Mouse (Mus musculus) forebrain, embryonic 15.5 days (tissue): ENCODE data around the gene Gm10320. TPM values are rescaled to one million over a fixed set of nuclear protein-coding genes. Genes with fewer than 3 reads are reported as not detected.

Experiments
- ATAC-seq: fragments of 200-750 bp; cut with Nextera tagmentation; replicated peaks from 2 replicates; pipeline ENCODE4 v1.8.0; 2017; ENCODE audit warnings: mild to moderate bottlenecking, moderate TSS enrichment, moderate library complexity
- H3K27ac ChIP-seq: fragments of 300-500 bp; sonication (generic); replicated peaks from 2 replicates; pipeline ENCODE4 v1.5.1; 2015; ENCODE audit warnings: mild to moderate bottlenecking, inconsistent platforms
- H3K27me3 ChIP-seq: fragments of 300-500 bp; sonication (generic); 2 replicates; pipeline ENCODE4 v1.6.1; 2015; ENCODE audit warnings: inconsistent platforms
- H3K36me3 ChIP-seq: fragments of 300-500 bp; sonication (generic); 2 replicates; pipeline ENCODE4 v1.6.1; 2015; ENCODE audit warnings: mild to moderate bottlenecking, inconsistent platforms
- H3K4me1 ChIP-seq: fragments of 300-500 bp; sonication (generic); 2 replicates; pipeline ENCODE4 v1.6.1; 2015; ENCODE audit warnings: inconsistent platforms
- H3K4me2 ChIP-seq: fragments of 300-500 bp; sonication (generic); replicated peaks from 2 replicates; pipeline ENCODE4 v1.6.1; 2015; ENCODE audit warnings: mild to moderate bottlenecking, inconsistent platforms
- H3K4me3 ChIP-seq: fragments of 300-500 bp; sonication (generic); 2 replicates; pipeline ENCODE4 v1.5.1; 2015; ENCODE audit warnings: mild to moderate bottlenecking, inconsistent platforms
- H3K9ac ChIP-seq: fragments of 300-500 bp; sonication (generic); replicated peaks from 2 replicates; pipeline ENCODE4 v1.6.1; 2015; ENCODE audit warnings: mild to moderate bottlenecking, inconsistent platforms
- H3K9me3 ChIP-seq: fragments of 300-500 bp; sonication (generic); 2 replicates; pipeline ENCODE4 v1.6.1; 2016; ENCODE audit warnings: inconsistent platforms
- WGBS: fragments of 180-500 bp; shearing (Covaris S2); methylation state at CpG from one replicate; pipeline ENCODE4 v1.1.7; 2015; ENCODE audit warnings: mixed read lengths; 5-methylcytosine and 5-hydroxymethylcytosine counted together
- polyA plus RNA-seq: library from polyadenylated mRNA; unstranded; fragments of >200 nt; fragmentation: Nextera tagmentation; extraction: Ambion mirVana; gene quantifications from 2 replicates; pipeline ENCODE4 v1.2.1, GENCODE M21; 2015

Gene Gm10320
- polyA plus RNA-seq, 1 experiment from 2014 or later = 0.59 TPM

DNA sequence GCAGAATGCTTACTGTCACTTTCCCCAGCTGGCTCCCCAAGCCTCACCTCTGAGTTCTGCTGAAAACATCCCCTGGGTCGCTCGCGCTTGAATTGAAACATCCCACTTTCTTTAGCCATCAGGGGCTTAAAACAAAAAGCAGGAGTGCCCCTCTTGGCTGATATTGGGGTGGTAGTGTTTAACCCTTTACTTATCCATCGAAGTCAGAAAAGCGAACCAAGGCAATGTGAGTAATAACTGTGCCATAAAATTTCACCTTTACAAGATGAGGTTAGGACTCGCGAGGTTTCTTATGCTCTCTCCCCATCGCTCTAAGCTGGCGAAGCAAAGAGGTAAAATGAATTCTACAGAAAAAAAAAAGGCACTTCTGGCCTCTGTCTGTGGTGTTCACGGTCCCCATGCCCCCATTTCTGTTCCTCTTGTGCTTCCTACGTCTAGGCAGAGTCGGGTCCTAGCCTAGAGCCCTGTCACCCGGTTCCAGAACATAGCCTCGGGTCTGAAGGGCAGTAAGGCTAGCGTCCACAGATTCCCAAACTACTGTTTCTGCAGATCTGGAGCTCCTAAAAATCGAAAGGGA is 10.5 kb upstream of the Gm10320 start:
- WGBS = 1% methylated on average over 16 of the region's 16 CpGs
- Histone ChIP-seq H3K27ac (no peak overlapping the region), H3K9me3 (no peaks in the 10 kb centered on the region), H3K9ac (no peak overlapping the region), H3K27me3 (peaks cover 84% of the 10 kb centered on the region), H3K36me3 (no peaks in the 10 kb centered on the region), H3K4me2 (no peak overlapping the region), H3K4me1 (peaks cover 23% of the 10 kb centered on the region), H3K4me3 (no peak overlapping the region)
- ATAC-seq = no peak

DNA sequence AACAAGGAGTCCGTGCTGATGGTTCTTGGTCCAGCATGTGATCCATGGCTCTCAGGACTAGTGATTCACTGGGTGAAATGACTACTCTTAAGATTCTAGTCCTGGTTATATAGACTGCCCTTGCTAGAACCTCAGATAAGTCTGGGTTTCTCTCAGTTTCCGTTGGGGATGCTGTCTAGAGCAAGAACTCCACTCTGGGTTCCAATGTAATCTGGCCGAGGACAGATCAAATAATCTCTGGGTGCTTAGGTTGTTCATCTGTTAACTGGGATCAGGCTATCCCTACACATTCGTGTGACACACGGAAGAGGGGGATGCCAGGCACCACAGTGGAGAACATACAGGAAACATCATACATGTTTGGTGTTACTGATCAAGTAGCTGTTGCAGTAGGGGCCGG is 9.5 kb upstream of the Gm10320 start:
- no peak overlapping the region for H3K4me2 ChIP-seq
- H3K36me3 ChIP-seq = no peaks in the 10 kb centered on the region
- H3K4me1 ChIP-seq = peaks cover 32% of the 10 kb centered on the region
- no peak overlapping the region for H3K4me3 ChIP-seq
- 7% methylated on average over 6 of the region's 6 CpGs for WGBS
- no peak for ATAC-seq
- no peak overlapping the region for H3K9ac ChIP-seq
- H3K27me3 ChIP-seq = peaks cover 75% of the 10 kb centered on the region
- H3K27ac ChIP-seq = no peak overlapping the region
- H3K9me3 ChIP-seq = no peaks in the 10 kb centered on the region

DNA sequence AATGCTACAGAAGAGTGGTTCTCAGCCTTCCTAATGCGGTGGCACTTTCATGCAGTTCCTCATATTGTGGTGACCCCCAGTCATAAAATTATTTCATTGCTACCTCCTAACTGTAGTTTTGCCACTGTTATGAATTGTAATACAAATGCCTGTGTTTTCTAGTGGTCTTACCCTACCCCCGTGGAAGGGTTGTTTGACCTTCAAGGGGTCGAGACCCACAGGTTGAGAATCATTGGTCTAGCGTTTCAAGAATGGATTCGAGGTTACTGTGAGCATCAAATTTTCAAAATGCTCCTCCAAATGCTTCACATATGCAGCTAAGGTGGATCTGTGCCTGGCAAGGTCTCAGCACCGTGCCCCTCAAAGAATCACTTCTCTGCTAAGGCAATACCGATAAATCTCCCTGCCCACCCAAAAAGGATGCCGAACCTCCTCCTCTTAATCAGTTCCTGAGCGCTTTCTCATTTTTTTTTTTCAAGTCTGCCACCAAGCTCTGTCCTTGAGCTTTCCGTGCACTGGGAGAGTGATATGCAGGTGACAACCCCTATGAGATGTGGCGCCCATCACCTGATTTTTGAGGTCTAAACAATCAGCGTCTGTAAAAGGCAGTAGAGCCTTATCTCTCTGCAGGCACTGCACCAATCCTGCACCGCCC is 8.8 kb upstream of the Gm10320 start:
- no peak overlapping the region for H3K27ac ChIP-seq
- peaks cover 32% of the 10 kb centered on the region for H3K4me1 ChIP-seq
- no peak overlapping the region for H3K4me2 ChIP-seq
- no peaks in the 10 kb centered on the region for H3K9me3 ChIP-seq
- peaks cover 67% of the 10 kb centered on the region for H3K27me3 ChIP-seq
- no peak for ATAC-seq
- no peak overlapping the region for H3K9ac ChIP-seq
- no peaks in the 10 kb centered on the region for H3K36me3 ChIP-seq
- 24% methylated on average over 13 of the region's 13 CpGs for WGBS
- H3K4me3 ChIP-seq = no peak overlapping the region

DNA sequence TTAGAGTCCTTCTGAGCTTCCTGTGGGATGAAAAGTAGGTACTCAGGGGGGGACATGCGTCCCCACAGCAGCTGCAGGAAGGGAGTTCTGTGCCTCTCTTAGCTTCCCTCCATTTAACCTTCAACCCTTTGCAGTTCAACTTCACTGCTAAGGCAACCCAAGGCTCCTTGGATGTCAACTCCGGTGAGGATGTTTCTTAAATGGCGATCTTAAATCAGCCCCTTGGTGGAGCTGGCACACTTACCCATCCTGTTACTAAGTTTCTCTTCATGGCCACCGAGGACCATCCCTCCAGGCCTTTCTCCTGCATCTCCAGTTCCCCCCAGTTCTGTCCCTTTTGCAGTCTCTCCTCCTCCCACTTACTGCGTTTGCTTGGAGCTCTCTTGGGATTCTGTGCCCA is 6.8 kb upstream of the Gm10320 start:
- no peaks in the 10 kb centered on the region for H3K36me3 ChIP-seq
- no peaks in the 10 kb centered on the region for H3K9me3 ChIP-seq
- 57% methylated on average over 5 of the region's 5 CpGs for WGBS
- no peak overlapping the region for H3K27ac ChIP-seq
- peaks cover 57% of the 10 kb centered on the region for H3K27me3 ChIP-seq
- no peak overlapping the region for H3K4me3 ChIP-seq
- H3K4me1 ChIP-seq = peaks cover 21% of the 10 kb centered on the region
- no peak overlapping the region for H3K4me2 ChIP-seq
- H3K9ac ChIP-seq = no peak overlapping the region
- ATAC-seq = no peak

DNA sequence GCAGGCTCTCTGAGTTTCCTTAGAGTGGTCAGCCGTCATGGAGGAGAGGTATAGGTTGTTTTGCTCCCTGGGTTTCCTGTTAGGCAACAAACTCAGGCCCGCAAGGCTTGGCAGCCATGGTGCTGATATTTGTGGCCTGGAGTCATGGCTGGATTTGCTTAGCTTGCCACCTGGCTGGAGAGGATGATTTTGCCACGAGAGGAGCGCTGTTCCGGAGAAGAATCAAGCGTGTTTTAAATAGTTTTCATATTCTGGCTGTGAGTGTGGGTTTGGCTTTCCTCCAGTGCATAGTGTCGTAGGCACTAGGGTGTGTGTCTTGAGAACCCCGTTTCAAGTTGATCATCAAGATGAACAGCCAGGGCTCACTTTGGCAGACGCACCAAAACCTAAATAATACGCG is 6.3 kb upstream of the Gm10320 start:
- peaks cover 19% of the 10 kb centered on the region for H3K4me1 ChIP-seq
- no peak overlapping the region for H3K27ac ChIP-seq
- H3K4me2 ChIP-seq = no peak overlapping the region
- H3K9me3 ChIP-seq = no peaks in the 10 kb centered on the region
- peaks cover 52% of the 10 kb centered on the region for H3K27me3 ChIP-seq
- no peaks in the 10 kb centered on the region for H3K36me3 ChIP-seq
- WGBS = 56% methylated on average over 11 of the region's 11 CpGs
- no peak for ATAC-seq
- no peak overlapping the region for H3K4me3 ChIP-seq
- H3K9ac ChIP-seq = no peak overlapping the region

DNA sequence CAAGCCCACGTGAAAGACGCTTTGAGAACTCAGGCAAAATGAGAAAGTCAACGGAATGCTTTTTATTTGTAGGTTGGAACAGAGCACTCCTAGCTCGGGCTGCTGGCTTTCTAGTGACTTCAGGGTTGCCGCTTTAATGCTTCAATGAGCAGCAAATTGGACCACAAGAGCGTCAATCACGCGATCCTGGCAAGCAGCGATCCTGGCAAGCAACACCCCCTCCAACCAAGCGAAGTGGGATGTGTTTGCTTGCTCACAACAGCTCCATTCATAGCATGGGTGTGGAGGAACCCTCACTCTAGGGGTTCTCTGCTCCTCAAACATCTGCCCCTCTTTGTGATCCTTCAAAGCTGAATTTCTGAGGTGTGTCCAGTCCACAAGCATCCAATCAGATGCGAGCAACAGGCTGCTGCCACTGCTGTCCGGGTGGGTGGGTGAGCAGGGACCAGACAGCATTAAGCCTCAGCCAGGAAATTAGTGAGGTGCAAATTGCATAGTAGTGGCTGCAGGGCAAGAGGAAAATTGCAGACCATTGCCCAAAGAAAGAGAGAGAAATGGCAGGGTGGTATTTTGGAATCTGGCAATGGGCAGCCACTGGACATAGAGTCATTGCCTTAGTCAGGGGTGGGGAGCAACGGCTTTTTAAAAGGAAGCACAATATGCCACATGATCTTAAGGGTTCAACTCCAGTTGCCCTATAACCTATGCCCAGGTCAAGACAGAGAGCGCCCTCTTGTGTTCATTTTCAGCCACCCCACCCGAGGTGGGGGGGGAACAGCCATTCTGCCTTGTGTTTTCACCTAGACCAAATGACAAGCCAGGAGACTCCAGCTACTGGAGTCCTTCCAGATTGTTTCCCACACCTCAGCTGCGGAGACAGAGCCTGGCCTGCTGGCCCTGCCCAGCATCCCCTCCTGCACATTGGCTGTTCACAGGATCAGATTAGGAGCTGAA is 5.4 kb upstream of the Gm10320 start:
- Histone ChIP-seq H3K9ac (no peak overlapping the region), H3K27me3 (peaks cover 48% of the 10 kb centered on the region), H3K27ac (no peak overlapping the region), H3K9me3 (no peaks in the 10 kb centered on the region), H3K4me3 (no peak overlapping the region), H3K36me3 (no peaks in the 10 kb centered on the region), H3K4me2 (no peak overlapping the region), H3K4me1 (peaks cover 15% of the 10 kb centered on the region)
- 12% methylated on average over 16 of the region's 16 CpGs for WGBS
- peak; percentile 85 for ATAC-seq

DNA sequence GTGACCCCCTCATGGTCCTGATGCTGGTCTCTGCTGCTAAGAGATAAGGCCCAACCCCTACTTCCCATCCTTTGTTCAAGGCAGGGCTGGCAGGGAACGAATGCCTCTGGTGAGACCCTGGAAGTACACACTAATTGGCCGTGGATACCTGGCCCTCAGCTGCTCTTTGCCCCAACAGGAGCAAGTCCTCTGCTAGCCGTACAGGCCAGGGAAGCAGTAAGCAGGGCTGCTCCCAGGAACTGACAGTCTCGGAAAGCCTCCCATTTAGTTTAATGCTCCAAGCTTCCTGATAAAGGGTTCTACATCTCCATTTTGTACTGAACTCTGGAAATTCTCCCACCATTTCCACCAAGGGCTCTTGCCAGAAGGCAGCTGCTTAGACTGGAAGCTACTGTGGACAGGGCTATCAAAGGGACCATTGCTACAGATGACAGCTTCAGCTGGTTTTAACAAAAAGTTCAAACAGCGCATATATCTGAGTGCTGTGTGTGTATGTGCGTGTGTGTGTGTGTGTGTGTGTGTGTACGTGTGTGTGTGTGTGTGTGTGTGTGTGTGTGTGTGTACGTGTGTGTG is 2.8 kb upstream of the Gm10320 start:
- Histone ChIP-seq H3K4me3 (no peak overlapping the region), H3K9ac (no peak overlapping the region), H3K36me3 (no peaks in the 10 kb centered on the region), H3K9me3 (no peaks in the 10 kb centered on the region), H3K4me2 (no peak overlapping the region), H3K27ac (no peak overlapping the region), H3K4me1 (peaks cover 15% of the 10 kb centered on the region), H3K27me3 (peaks cover 22% of the 10 kb centered on the region)
- 68% methylated on average over 7 of the region's 8 CpGs for WGBS
- no peak for ATAC-seq

DNA sequence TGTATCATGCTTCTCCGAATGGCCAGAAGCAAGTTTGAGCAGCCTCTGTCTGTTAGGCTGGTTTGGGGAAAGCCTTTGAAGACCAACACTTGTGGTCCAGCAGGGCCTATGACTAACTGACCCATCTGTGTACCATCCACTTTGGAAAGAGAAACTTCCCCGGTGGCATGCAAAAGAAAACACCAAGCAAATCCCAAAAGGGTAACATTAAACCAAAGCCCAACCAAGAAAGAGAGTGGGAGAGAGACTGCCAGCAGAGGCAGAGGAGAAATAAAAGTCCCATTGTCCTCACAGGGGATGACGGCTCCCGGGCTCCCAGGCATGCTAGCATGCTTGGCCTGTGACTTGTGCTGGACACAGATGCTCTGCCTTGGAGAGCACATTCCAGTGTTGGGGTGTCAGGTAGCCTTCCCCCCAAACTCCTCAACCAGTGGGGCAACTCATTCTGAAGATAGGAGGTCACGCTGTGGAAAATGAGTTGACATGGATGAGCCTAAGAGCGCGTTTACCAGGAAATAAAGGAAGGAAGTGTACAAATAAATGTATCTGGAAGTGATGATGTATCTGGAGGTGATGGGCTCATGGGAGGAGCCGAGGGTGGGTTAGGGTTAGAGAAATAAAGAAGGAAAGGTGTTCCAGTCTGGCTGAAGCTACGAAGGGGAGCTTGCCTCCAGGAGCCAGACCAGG is 911 bp upstream of the Gm10320 start:
- no peak overlapping the region for H3K4me2 ChIP-seq
- 70% methylated on average over 9 of the region's 9 CpGs for WGBS
- no peak overlapping the region for H3K27ac ChIP-seq
- peaks cover 4% of the 10 kb centered on the region; the same call in 1 of the 2 replicates for H3K27me3 ChIP-seq
- no peak overlapping the region for H3K9ac ChIP-seq
- no peak for ATAC-seq
- no peaks in the 10 kb centered on the region for H3K9me3 ChIP-seq
- H3K4me3 ChIP-seq = no peak overlapping the region
- peaks cover 12% of the 10 kb centered on the region for H3K4me1 ChIP-seq
- no peaks in the 10 kb centered on the region for H3K36me3 ChIP-seq

DNA sequence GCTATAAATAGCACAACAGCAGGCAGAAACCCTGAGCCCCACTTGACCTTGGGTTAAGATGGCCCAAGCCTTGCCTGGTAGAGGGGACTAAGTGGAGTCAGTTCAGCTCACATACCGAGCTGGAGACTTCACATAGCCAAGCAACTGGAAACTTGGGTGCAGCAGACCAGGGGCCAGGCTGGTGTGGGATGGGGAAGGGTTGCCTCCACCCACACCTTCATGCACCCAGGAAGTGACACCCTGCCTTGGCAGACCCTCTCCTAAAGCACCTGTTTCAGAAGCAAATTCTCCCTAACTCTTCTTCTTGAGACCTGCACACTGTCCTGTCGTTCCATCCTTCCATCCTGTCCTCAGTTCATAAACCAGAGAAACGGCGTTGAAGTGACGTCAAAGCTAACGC is 5.1 kb downstream of the Gm10320 start:
- H3K27me3 ChIP-seq = 0 out of 2 replicates have a peak, but pooled peaks cover 2% of the 10 kb centered on the region
- H3K4me2 ChIP-seq = no peak overlapping the region
- H3K36me3 ChIP-seq = no peaks in the 10 kb centered on the region
- H3K27ac ChIP-seq = no peak overlapping the region
- whole genome bisulfite sequencing = 93% methylated on average over 6 of the region's 6 CpGs
- no peak for ATAC-seq
- no peaks in the 10 kb centered on the region for H3K4me1 ChIP-seq
- no peak overlapping the region for H3K4me3 ChIP-seq
- no peaks in the 10 kb centered on the region for H3K9me3 ChIP-seq
- H3K9ac ChIP-seq = no peak overlapping the region

DNA sequence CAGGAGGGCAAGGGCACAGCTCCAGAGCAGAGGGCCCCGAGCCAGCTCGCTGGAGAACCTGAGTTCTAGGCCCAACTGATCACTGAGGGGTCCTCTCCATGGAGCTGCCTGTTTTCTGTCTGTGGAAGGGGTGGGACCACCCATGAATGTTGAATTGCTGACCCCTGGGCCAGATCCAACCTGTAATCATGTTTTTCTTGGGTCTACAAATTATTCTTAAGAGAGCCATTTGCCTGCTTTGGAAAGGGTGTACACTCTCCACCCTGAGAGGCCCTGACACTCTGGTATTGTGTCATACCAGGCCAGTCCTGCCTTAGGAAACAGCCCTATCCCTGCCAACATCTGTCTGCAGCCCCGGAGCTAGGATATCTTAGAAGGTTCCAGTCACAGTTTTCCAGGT is 5.6 kb downstream of the Gm10320 start:
- 80% methylated on average over 3 of the region's 3 CpGs for WGBS

DNA sequence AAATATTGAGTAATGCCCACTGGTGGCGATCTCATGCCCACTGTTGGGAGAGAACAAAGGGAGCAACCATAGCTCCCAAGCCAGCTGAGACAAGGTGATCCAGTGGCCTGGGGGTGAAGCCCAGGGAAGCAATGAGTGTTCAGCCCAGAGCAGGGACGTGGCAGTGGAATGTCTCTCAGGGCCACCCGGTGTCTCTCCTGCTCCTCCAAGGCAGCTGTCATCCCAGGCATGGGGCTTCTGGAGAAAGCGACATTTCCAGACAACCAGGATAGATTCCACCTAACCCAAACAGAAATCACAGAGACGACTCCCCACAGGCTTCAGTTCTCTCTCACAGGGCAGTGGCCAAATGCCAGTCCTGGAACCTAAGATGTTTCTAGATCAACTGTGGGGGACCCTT is 6.4 kb downstream of the Gm10320 start:
- no peak for ATAC-seq
- 89% methylated on average over 5 of the region's 5 CpGs for WGBS
- H3K9me3 ChIP-seq = no peaks in the 10 kb centered on the region
- H3K27ac ChIP-seq = no peak overlapping the region
- H3K4me1 ChIP-seq = no peaks in the 10 kb centered on the region
- no peak overlapping the region for H3K9ac ChIP-seq
- H3K27me3 ChIP-seq = 0 out of 2 replicates have a peak, but pooled peaks cover 2% of the 10 kb centered on the region
- no peaks in the 10 kb centered on the region for H3K36me3 ChIP-seq
- no peak overlapping the region for H3K4me2 ChIP-seq
- H3K4me3 ChIP-seq = no peak overlapping the region

More for the DNA sequence above, 5.6 kb downstream of the Gm10320 start:
- 0 out of 2 replicates have a peak, but pooled peaks cover 2% of the 10 kb centered on the region for H3K27me3 ChIP-seq
- H3K4me1 ChIP-seq = no peaks in the 10 kb centered on the region
- ATAC-seq = no peak
- no peak overlapping the region for H3K4me3 ChIP-seq
- no peak overlapping the region for H3K4me2 ChIP-seq
- no peaks in the 10 kb centered on the region for H3K9me3 ChIP-seq
- H3K9ac ChIP-seq = no peak overlapping the region
- H3K27ac ChIP-seq = no peak overlapping the region
- no peaks in the 10 kb centered on the region for H3K36me3 ChIP-seq
